Mouse (Mus musculus): Measurements from ENCODE around the gene Tbc1d17. TPM values are rescaled to one million over a fixed set of nuclear protein-coding genes. Genes with fewer than 3 reads are reported as not detected.
A peak's percentile ranks its signal among the peaks of the same experiment; 100 is the strongest.

The Tbc1d17 gene
- total RNA-seq, 2 experiments from 2014 or later, result 38.4 to 44.7 TPM

DNA sequence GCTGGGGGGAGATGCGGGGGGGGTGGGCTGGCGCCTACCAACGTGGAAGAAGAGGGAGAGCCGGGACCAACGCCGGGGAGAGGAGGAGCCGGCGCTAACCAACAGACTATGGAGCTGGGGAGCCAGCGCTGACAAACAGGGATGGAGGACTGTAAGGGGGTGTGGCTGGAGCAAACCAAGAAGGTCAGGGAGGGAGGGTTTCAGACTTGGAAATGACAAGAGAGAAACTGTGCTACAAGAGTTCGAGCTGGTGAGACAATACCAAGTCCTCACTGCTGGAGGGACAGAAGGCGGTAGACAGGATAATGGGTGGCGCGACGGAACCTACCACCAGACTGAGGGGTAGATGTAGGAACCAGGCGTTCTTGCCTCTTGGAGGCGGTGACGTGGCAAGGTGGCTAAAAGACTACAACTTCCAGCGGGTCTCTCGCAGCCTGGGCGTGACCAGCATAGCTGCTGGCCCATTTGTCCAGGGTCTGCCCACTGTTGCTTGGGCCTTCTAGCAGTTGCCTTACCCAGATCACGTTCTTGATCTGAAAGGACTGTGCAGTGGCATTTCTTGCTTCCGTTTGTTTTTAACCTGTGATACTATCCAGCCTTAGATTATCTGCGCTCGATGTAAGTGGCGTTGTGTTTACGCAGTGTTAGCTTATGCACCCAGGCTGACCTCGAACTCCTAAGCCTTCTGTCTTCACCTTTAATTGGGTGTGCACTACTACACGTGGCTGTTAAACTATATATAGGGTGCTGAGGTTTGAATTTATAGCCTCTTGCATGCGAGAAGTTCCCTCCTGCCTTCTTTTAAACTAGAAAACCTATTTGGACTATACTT, 21.0 kb upstream of the Tbc1d17 start, which contains the start of gene Ptov1:
Gene Ptov1 (minus strand): TSS at position 92 of the 832 bp plus-strand sequence.
- DNase-seq, result peak; percentile 94
- intact Hi-C loops (cut with DNase I), result no loop called here

DNA sequence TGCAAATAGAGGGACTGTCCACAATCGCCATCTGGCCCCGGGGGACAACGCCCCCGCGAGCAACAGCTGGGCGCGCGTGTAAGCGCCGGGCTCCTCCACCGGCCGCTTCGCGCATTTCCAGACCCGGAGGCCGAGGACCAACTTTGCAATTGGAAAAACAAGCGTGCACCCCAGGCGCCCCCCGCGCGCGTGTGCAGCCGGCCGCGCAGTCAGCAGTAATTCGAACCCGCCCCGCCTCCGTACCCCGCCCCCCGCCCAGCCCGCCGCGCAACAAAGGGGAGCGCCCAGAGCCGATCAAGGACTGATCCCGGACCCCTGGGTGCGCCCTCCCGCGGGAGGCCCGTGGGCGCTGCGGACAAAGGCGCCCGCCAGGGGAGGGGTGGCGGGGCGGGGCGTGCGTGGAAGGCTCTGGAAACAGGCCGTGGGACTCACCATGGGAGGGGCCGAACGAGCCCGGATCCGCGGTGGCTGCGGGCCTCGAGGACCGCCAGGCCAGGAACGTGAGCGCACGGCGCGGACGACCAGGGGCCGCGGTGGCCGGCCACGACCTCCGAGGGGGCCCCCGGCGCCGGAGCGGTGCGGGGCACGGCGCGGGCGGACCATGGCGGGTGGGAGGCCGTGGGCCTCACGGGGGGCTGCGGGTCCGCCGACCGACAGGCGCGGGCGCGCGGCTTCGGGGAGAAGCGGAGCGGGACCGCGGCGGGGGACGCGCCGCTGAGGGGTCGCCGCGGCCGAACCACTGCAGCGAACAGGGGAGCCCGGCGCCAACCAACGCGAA, 20.2 kb upstream of the Tbc1d17 start:
- intact Hi-C loops (cut with DNase I), result no loop called here
- DNase-seq, result peak; percentile 78 to 79

DNA sequence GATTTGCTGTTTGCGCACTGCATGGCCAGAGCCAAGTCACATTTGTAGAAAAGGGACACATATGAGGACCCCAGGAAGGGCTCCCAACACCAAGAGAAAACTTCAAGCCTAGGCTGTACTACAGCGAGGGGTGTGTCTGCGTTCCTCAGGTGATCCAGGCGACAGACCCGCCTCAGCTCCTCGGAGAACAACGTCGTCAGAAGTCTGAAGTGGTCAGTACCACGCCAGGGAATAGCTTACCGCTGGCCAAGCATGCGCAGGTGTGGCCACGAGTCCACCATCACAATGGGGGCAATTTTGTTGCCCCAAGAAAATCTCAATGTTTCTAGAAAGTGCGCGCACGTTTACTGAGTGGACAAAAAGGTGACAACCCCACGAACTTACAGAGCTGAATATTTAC, 19.6 kb upstream of the Tbc1d17 start:
- DNase-seq, result peak in 1 of 2 experiments; percentile 52
- intact Hi-C loops (cut with DNase I), result no loop called here

DNA sequence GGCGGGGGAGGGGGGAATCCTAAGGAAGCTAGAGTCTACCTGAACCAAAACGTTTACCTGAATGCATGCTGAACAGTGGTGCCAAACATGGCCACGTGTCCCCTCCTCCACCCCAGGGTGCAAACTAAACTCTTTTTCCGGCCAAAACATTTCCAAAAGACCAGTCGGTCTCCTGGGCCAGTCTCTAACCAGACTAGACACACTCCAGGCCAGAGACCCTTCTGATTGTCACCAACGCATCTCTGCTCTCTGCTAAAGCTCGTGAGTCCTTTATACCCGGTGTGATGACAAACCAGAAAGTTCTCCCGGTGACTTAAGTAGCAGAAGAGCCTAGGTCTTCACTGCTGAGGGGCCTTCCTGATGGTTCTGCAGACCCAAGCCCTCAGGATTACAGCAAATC, 18.9 kb upstream of the Tbc1d17 start:
- intact Hi-C loops (cut with DNase I), result no loop called here

DNA sequence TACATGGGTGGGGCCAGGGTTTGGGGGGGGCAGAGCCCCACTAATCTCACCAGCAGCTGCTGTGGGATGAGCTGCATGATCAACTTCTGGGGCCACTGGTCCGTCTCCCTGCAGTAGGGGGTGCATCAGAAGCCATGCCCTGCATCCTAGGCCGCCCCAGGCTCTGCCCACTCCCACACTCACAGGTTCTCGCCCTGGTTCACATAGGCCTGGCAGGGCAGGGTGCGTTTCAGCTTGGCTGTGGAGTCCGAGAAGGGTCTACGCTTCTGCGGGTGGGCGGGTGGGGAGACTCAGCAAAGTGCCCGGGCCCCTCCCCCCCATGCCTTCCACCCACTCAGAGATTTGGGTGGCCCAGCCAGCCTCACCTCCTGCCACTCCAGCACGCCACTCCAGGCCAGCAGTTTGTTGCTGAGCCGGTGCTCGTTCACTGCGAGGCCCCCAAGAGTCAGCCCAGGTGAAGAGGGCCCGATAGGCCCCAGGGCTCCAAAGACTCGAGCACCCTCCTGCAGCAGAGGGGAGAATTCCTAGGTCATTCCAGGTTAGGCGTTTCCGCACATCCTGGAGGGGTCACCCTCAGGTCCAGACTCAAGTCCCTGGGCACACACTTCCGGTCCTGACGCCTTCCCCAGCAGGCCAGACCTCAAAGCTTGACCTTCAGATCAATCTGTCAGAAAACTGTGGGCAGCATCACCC, 18.3 kb upstream of the Tbc1d17 start:
- intact Hi-C loops (cut with DNase I), result no loop called here
- DNase-seq, result no peak

More for the DNA sequence above, 18.9 kb upstream of the Tbc1d17 start:
- no peak for DNase-seq

DNA sequence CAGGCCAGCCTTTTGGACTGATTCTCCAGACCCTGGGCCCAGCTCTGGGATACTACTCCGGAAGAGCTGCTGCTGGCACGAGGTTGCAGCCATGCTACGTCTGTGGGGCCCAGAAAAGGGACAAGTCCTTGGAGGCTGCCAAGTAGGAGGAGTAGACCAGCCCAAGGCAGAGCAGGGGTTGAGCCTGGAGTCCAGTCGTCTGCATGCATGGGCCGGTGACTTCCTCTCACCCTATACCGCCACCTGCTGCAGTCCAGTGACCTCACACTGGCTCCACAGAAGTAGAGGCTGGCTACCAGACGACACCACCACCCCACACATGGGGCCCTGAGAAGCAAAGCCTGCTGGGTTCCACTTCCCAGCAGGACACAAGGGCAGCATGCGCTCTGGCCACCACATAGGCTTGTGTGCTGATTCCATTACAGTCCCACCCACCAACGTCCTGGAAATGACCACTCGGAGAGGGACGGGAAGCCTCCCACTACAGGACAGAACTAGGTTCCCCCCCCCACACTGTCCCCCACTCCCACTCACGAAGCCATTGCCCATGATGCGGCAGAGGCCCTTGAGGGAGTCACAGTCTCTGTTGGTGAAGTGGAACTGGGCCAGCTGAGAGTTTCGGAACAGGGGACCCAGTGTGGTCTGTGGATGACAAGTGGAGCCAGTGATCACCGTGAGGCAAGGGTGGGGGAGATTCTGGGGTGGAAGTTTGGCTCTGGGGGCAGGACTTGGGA, 17.6 kb upstream of the Tbc1d17 start:
- peak; percentile 85 to 87 for DNase-seq
- intact Hi-C loops (cut with DNase I), result no loop called here

DNA sequence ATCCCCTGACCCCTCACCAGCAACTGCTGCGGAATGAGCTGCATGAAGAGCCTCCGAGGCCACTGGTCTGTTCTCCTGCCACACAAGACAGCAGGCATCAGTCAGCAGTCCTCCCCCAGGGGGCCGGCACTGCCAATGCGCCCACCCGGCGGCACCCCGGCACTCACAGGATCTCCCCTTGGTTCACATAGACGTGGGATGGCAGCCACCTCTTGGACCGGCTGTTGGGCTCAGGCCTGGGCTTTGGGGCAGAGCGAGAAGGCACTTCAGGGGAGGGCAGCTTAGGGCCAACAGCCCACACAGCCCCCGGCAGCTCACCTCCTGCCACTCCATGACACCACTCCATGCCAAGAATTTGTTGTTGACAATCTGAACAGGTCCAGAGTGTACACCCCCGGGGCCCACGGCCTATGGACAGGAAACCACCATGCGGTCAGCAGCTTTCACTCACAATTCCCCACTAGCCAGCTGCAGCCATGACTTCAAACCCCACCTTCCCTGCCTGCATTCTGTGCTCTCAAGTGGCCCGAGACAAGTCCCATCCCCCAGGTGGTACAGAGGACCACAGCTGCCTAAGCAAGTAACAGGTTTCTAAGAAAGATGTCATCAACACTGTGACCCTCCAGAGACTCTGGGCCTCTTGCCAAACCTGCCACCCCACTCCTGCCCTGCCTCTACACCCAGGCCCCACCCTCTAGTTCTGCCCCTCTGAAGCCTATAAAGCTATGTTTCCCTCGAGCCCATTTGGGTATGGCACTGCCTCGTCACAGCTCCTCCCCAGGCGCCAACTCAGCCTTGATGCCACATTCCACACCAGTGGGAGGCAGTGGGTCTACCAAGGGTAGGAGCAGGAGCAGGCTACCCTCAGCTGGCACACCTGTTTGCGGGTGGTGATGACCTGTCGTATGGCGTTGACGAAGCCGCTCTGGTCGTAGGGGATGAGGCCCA, 16.0 kb upstream of the Tbc1d17 start:
- intact Hi-C loops (cut with DNase I), result no loop called here
- DNase-seq, result no peak

DNA sequence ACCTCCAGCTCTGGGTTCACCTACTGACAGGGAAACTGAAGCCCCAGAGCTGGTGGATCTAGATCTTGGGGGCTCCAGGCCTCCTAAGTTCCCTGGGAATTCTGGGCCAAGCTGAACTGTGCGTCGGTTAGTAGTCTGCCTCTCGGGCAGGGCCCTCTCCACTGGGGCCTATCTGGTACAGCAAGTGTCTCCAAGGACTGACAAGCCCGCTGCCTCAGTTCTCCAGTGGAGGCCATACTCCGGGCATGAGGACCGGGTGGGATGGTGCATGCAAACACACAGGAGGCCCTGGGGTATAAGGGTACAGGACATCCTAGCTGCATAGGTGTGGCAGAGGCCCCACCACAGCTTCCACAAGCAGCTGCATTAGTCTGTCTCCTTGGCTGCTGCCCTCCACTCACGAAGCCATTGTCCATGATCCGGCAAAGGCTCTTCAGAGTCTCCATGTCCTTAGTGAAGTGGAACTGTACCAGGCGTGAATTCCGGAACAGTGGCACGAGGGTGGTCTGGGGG, 15.2 kb upstream of the Tbc1d17 start:
- DNase-seq, result no peak
- intact Hi-C loops (cut with DNase I), result no loop called here

DNA sequence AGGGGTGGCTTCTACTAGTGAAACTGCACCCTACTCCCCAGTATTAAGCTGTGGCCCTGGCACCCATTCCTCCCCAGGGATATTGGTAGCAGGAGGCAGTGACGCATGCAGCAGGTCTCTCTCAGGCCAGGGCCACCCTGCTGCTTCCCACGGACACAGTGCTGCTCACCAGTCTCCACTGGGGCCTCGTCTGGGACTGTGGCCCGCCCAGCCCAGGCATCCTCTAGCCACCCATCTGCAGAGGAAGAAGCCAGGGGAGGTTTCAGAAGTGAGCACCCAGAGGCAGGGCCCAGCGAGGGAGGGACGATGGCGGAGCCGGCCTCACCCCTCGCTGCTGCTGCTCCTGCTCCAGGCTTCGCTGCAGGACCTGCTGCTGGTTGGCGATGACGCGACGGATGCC, 14.3 kb upstream of the Tbc1d17 start:
- DNase-seq, result no peak
- intact Hi-C loops (cut with DNase I), result no loop called here

DNA sequence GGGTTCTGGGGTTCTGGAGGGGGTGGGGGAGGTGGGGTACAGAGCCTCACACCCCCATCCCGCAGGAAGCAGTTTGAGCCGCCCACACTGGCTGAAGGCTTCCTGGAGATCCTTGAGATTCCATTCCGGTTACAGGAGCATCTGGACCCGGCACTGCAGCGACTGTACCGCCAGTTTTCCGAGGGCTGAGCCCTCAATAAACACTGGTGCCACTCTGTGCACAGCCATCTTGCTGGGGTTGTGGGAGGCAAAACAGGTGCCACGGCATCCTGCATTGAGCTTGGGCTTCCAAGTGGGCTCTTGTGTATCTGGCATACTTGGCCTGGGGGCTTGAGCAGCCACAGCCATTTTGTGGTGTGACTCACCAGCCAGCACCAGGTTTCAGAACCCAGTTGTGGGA, 13.6 kb upstream of the Tbc1d17 start:
- intact Hi-C loops (cut with DNase I), result no loop called here
- DNase-seq, result no peak

DNA sequence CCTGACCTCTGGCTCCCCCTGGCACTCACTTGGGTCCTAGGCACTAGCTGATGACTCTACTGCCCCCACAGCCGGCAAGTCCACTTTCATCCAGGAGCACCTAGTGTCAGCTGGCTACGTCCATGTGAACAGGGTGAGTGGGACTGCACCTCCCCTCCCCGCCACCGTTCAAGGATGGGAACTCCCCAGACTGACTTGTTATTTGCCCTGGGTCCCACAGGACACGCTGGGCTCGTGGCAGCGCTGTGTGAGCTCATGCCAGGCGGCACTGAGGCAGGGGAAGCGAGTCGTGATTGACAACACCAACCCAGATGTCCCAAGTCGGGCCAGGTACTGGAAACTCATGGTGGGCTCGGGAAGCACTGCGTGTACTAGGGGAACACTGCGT, 12.5 kb upstream of the Tbc1d17 start:
- intact Hi-C loops (cut with DNase I), result no loop called here
- no peak for DNase-seq

DNA sequence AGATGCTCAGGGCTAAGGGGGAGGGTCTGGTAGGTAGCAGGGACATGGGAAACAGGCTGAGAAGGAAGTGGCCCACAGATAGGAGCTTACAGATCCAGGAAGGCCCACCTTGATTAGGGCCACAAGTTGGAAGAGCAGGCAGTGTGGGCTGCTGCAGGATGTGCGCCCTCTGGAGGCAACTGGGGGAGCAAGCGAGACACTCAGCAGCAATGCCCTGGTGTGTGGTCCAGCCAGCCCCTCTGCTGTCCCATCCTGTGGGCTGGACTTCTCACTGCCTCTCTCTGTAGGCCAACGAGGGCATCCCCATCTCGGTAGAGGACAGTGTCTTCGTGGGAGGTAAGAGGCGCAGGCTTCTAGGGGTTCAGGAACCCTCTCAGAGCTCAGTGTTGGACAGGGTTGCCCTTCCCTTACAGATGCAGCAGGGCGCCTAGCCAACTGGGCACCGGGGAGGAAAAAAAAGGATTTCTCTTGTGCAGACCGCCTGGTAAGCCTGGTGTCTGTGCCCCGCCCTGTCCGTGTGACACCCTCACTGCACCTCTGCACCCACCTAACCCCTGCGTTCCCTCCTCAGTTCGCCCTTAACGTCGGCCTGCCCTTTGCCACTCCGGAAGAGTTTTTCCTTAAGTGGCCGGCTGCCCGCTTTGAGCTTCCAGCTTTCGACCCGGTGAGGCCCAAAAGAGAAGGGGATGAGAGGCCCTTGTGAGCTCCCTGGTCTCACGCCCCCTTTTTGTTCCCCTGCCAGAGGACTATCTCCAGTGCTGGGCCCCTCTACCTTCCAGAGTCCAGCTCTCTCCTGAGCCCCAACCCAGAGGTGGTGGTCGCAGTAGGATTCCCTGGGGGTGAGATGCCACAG, 11.9 kb upstream of the Tbc1d17 start:
- DNase-seq, result peak; percentile 75 to 87
- intact Hi-C loops (cut with DNase I), result no loop called here

DNA sequence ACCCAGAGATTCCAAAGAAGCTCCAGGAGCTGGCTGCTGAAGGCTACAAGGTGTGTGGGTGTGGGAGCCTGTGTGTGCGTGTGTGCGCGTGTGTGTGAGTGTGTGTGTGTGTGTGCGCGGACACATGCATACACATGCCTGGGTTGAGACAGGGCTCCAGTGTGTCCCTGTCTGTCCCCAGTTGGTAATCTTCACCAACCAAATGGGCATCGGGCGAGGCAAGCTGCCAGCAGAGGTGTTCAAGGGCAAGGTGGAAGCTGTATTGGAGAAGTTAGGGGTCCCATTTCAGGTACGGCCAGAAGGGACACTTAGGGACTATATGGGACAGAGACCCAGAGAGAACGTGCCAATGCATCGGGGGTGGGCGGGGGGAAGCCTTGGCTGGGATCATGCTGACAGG, 11.0 kb upstream of the Tbc1d17 start:
- intact Hi-C loops (cut with DNase I), result no loop called here
- no peak for DNase-seq

DNA sequence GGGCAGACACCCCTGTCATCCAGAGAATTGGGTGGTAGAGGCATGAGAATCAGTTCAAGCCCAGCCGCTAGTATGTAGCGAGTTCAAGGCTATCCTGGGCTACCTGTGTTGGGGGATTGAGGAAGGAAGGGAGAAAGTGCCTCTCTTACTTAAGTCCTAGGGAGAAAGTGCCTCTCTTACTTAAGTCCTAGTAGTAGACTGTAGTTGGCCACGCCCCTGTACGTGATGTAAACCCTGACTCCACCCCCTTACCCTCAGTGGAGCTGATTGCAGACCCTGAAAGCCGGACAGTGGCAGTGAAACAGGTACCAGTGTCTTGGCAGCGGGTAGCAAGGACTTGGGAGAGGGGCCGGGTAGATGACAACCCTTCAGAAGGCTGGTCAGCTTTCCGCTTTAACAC, 9.0 kb upstream of the Tbc1d17 start:
- DNase-seq, result no peak
- intact Hi-C loops (cut with DNase I), result no loop called here

DNA sequence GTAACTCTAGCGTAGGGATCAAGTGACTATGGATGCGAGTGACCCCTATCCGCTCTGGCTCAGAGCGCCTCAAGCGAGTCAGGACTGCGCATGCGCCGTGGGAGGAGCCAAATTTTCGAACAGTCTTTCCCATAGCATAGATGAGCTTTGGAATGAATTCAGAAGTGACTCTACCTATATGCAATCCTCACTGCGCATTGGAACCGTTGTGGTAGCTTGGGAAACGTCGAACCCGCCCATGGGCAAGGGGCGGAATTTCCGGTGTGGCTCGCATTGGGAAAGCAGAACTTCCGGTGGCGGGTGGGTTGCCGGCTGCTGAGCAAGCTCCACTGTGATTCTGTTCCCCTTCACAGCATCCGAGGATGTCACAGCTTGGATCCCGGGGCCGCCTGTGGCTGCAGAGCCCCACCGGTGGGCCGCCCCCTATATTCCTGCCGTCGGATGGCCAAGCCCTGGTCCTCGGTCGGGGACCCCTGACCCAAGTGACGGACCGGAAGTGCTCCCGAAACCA, 8.2 kb upstream of the Tbc1d17 start, which contains the start of gene Pnkp:
Gene Pnkp (plus strand): TSS at position 98 of the 511 bp plus-strand sequence.
- intact Hi-C loops (cut with DNase I), result no loop called here

DNA sequence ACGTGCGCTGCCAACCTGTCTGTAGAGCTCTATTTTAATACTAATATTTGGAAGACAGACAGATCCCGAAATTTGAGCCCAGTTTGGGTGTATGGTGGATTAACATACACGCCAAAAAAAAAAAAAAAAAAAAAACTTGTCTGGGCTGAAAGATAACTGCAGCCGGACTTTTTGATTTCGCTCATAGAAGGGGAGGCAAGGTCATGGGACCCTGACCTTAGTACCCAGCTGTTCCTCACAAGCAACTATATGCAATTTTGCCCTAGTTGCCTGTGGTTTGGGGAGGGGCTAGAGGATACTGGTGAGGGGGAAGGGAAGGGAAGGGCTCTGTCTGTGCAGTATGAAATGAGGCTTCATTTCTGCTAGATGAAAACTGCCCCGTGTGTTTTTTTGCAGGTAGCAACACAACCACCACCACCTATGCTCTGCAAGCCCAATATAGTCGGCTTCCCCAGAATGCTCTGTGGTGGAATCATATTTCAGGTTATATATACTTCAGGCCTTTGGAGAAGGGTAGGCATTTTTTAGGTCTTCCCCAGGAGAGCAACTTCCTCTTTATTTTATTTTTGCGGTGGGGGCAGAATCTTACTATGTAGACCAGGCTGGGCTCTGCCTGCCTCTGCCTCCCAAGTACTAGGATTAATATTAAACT, 7.5 kb upstream of the Tbc1d17 start:
- intact Hi-C loops (cut with DNase I), result no loop called here
- no peak for DNase-seq

More for the DNA sequence above, 8.2 kb upstream of the Tbc1d17 start, which contains the start of gene Pnkp:
- DNase-seq, result peak; percentile 90 to 93

DNA sequence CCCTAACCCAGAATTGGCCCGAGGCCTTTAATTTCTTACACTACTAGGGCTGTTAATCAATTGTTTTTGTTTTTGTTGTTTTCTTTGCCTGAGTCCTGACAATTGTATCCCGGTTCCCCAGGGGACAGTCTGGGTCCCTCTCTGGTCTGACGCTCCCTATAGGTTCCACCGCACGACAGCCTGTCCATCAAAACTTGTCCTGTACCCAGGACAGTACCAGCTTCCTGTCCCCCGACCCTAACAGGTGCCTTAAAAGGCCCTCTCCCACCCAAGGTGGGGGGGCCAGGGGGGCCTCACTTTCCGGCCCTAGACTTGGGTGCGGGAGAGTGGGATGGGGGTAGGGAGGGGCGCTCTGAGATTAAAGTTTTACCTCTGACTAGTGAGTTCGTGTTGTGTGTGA, 6.2 kb upstream of the Tbc1d17 start:
- intact Hi-C loops (cut with DNase I), result no loop called here
- DNase-seq, result no peak
